Mouse (Mus musculus): Measurements from ENCODE around the gene Rag2.

Gene Rag2

GRCm38 (mm10) chr2:101623042-101623441 lies 1.5 kb upstream of the Rag2 start:
- no peak for DNase-seq (ENCODE audit: extremely low read depth, low read depth, low spot score)

GRCm38 (mm10) chr2:101624011-101624410 lies 507 bp upstream of the Rag2 start:
- no peak for DNase-seq (ENCODE audit: extremely low read depth, low read depth, low spot score)

- DNase-seq (ENCODE audit: extremely low read depth, low read depth, low spot score) = no peak
These were observed 2.7 kb downstream of the Rag2 start for GRCm38 (mm10) chr2:101627227-101627626.

- DNase-seq (ENCODE audit: extremely low read depth, low read depth, low spot score) = peak; percentile 75
These were observed 4.0 kb downstream of the Rag2 start for GRCm38 (mm10) chr2:101628297-101629236.

- DNase-seq (ENCODE audit: extremely low read depth, low read depth, low spot score) = no peak
These were observed 14.7 kb downstream of the Rag2 start for GRCm38 (mm10) chr2:101638979-101639839.

- DNase-seq (ENCODE audit: extremely low read depth, low read depth, low spot score) = no peak
These were observed 15.4 kb downstream of the Rag2 start for GRCm38 (mm10) chr2:101639840-101640350.

- DNase-seq (ENCODE audit: extremely low read depth, low read depth, low spot score) = no peak
These were observed 21.3 kb downstream of the Rag2 start for GRCm38 (mm10) chr2:101645841-101646240.

GRCm38 (mm10) chr2:101648361-101648760 lies 23.8 kb downstream of the Rag2 start:
- no peak for DNase-seq (ENCODE audit: extremely low read depth, low read depth, low spot score)

- no peak for DNase-seq (ENCODE audit: extremely low read depth, low read depth, low spot score)
These were observed 24.7 kb downstream of the Rag2 start, which contains the start of the genes Rag1 and B230118H07Rik for GRCm38 (mm10) chr2:101649114-101649671. Rag1 (minus strand) TSS chr2:101649501. B230118H07Rik (minus strand) TSS chr2:101649532.

- DNase-seq (ENCODE audit: extremely low read depth, low read depth, low spot score) = no peak
These were observed 25.9 kb downstream of the Rag2 start for GRCm38 (mm10) chr2:101650446-101650845.

- DNase-seq (ENCODE audit: extremely low read depth, low read depth, low spot score) = no peak
These were observed 27.8 kb downstream of the Rag2 start for GRCm38 (mm10) chr2:101652204-101652920.

- no peak for DNase-seq (ENCODE audit: extremely low read depth, low read depth, low spot score)
These were observed 28.5 kb downstream of the Rag2 start for GRCm38 (mm10) chr2:101652921-101653597.

GRCm38 (mm10) chr2:101660536-101660935 lies 36.0 kb downstream of the Rag2 start:
- DNase-seq (ENCODE audit: extremely low read depth, low read depth, low spot score) = no peak

GRCm38 (mm10) chr2:101665058-101665702 lies 40.7 kb downstream of the Rag2 start:
- no peak for DNase-seq (ENCODE audit: extremely low read depth, low read depth, low spot score)

GRCm38 (mm10) chr2:101665703-101666092 lies 41.2 kb downstream of the Rag2 start:
- DNase-seq (ENCODE audit: extremely low read depth, low read depth, low spot score) = no peak

- DNase-seq (ENCODE audit: extremely low read depth, low read depth, low spot score) = no peak
These were observed 44.2 kb downstream of the Rag2 start for GRCm38 (mm10) chr2:101668751-101669150.

GRCm38 (mm10) chr2:101673547-101673946 lies 49.0 kb downstream of the Rag2 start:
- DNase-seq (ENCODE audit: extremely low read depth, low read depth, low spot score) = no peak

- DNase-seq (ENCODE audit: extremely low read depth, low read depth, low spot score) = no peak
These were observed 53.9 kb downstream of the Rag2 start, which contains the start of gene Traf6 for GRCm38 (mm10) chr2:101678236-101679021. Traf6 (plus strand) TSS chr2:101678429.
